Mouse (Mus musculus) embryonic facial prominence, embryonic 14.5 days (tissue): ENCODE data around the gene Tax1bp1. TPM values are rescaled to one million over a fixed set of nuclear protein-coding genes. Genes with fewer than 3 reads are reported as not detected.

Experiments
- ATAC-seq: fragments of 200-750 bp; cut with Nextera tagmentation; 2 replicates; pipeline ENCODE4 v1.8.0; 2017; ENCODE audit warnings: low read depth, moderate number of reproducible peaks, moderate TSS enrichment
- DNase-seq: peaks from one replicate; pipeline ENCODE4 v3.0.0-alpha.2; 2015; ENCODE audit warnings: low spot score
- H3K27ac ChIP-seq: fragments of 300-500 bp; sonication (generic); replicated peaks from 2 replicates; pipeline ENCODE4 v1.5.1; 2014; ENCODE audit warnings: low read depth, mild to moderate bottlenecking, low read length, moderate library complexity
- H3K27me3 ChIP-seq: fragments of 300-500 bp; sonication (generic); replicated peaks from 2 replicates; pipeline ENCODE4 v1.6.1; 2014; ENCODE audit warnings: low read length; ENCODE audit not compliant: control insufficient read depth, insufficient read depth
- H3K36me3 ChIP-seq: fragments of 300-500 bp; sonication (generic); 2 replicates; pipeline ENCODE4 v1.6.1; 2014; ENCODE audit warnings: low read length, mixed read lengths; ENCODE audit not compliant: control insufficient read depth, insufficient read depth
- H3K4me1 ChIP-seq: fragments of 300-500 bp; sonication (generic); 2 replicates; pipeline ENCODE4 v1.6.1; 2014; ENCODE audit warnings: antibody characterized with exemption, low read length; ENCODE audit not compliant: control insufficient read depth, insufficient read depth
- H3K4me2 ChIP-seq: fragments of 300-500 bp; sonication (generic); 2 replicates; pipeline ENCODE4 v1.6.1; 2014; ENCODE audit warnings: low read depth, mild to moderate bottlenecking, low read length, moderate library complexity, mixed read lengths
- H3K4me3 ChIP-seq: fragments of 300-500 bp; sonication (generic); 2 replicates; pipeline ENCODE4 v1.5.1; 2014; ENCODE audit warnings: low read depth, mild to moderate bottlenecking, low read length
- H3K9ac ChIP-seq: fragments of 300-500 bp; sonication (generic); 2 replicates; pipeline ENCODE4 v1.6.1; 2014; ENCODE audit warnings: low read depth, mild to moderate bottlenecking, low read length, moderate library complexity, mixed read lengths
- H3K9me3 ChIP-seq: fragments of 300-500 bp; sonication (generic); 2 replicates; pipeline ENCODE4 v1.6.1; 2016; ENCODE audit warnings: low read length; ENCODE audit not compliant: control insufficient read depth
- WGBS: fragments of 180-500 bp; shearing (Covaris S2); extraction: QIAGEN DNeasy Blood & Tissue Kit; methylation state at CpG from one replicate; pipeline ENCODE4 v1.1.7; 2014; 5-methylcytosine and 5-hydroxymethylcytosine counted together
- polyA plus RNA-seq: library from polyadenylated mRNA; unstranded; fragments of >200 nt; fragmentation: Nextera tagmentation; extraction: Ambion mirVana; gene quantifications from 2 replicates; pipeline ENCODE4 v1.2.1, GENCODE M21; 2014

The Tax1bp1 gene
- polyA plus RNA-seq, 1 experiment from 2014 or later: 141 TPM

DNA sequence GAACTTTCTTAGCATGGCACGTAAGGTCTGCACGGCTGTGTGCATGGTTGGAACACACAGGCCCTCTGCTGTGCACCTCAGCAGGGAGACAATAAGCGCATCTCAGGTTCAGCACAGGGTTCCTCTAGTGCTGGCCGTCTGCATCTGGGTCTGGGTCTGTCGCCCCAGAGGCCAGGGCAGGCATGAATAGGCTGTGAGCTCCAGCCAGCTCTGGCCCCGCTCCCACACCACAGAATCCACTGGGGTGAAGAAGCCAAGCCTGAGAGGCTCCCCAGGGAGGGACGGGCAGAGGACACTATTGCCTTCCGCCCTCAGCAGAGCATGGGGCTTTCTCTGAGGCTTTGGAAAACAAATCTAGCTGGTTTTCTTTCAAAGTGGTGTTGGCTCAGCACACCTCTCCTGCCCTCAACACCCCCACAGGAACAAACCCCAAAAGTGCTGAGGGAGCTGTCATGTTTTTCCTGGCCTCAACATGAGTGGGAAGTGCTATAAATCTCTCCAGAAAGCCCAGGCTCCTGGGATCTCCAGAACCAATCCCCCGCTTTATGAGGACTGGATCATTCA is 82.6 kb downstream of the Tax1bp1 start:
- DNase-seq (no peak), ATAC-seq (peak; percentile 27; the same call in 1 of the 2 replicates)
- 57% methylated on average over 9 of the region's 9 CpGs for WGBS
- peaks cover 45% of the 10 kb centered on the region for H3K4me1 ChIP-seq
- H3K27ac ChIP-seq: peak overlapping the region; percentile 86
- no peak overlapping the region for H3K9ac ChIP-seq
- 0 out of 2 replicates have a peak, but pooled peaks cover 6% of the 10 kb centered on the region for H3K9me3 ChIP-seq
- H3K27me3 ChIP-seq: no peaks in the 10 kb centered on the region
- 0 out of 2 replicates have a peak overlapping the region, but pooled peaks have one; percentile 10 for H3K4me2 ChIP-seq
- H3K4me3 ChIP-seq: no peak overlapping the region
- no peaks in the 10 kb centered on the region for H3K36me3 ChIP-seq

DNA sequence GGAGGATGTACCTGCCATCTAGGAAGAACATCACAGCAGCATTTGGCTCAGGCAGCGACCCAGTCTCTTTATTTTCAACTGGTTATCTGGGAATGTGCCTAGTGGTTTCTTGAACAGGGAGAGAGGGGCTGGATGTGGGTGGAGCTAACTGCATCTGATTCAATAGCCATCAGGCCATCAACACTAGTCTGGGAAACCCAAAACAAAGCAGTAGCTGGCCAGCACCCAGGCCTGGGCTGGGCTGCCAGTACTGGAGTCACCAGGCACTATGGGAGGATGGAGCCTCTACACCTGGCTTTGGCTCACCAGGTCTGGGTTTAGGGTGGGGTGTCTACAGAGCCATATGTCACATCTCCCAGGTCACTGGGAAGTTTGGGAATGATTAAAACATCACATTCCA is 83.2 kb downstream of the Tax1bp1 start:
- no peak for ATAC-seq
- Histone ChIP-seq H3K4me2 (no peak overlapping the region), H3K27me3 (no peaks in the 10 kb centered on the region), H3K27ac (peak overlapping the region; percentile 86), H3K36me3 (no peaks in the 10 kb centered on the region), H3K4me3 (no peak overlapping the region), H3K9me3 (0 out of 2 replicates have a peak, but pooled peaks cover 6% of the 10 kb centered on the region), H3K4me1 (peaks cover 50% of the 10 kb centered on the region), H3K9ac (no peak overlapping the region)
- DNase-seq: no peak
- WGBS: 72% methylated on average over 1 of the region's 1 CpGs

DNA sequence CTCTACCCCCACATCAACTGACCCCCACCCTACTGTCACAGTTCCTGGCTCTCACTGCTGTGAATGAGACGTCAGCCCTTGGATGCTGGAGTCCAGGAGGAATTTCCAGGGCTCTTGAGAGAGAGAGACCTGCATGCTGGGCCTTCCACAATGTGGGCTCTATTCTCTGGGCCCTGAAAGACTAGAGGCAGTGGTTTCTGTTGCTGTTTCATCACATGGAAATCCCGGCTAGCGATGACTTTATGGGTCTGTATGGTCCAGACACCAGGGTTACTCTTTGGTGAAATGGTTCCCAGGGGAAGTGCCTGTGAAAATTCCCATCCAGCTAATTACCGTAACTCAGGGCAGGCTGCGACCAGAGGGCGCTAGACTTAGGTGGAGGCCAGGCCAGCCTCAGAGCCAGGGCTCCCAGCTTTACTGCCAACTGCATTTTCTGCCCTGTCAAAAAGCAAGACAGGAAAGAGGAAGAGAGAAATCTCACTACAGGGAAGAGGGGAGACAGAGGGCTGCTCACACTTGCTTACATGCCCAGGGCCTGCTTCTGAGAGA is 83.8 kb downstream of the Tax1bp1 start:
- no peak for DNase-seq
- 36% methylated on average over 6 of the region's 6 CpGs for WGBS
- H3K27ac ChIP-seq: peak overlapping the region; percentile 86
- ATAC-seq: no peak
- no peaks in the 10 kb centered on the region for H3K36me3 ChIP-seq
- peaks cover 56% of the 10 kb centered on the region for H3K4me1 ChIP-seq
- H3K9me3 ChIP-seq: 0 out of 2 replicates have a peak, but pooled peaks cover 6% of the 10 kb centered on the region
- H3K4me3 ChIP-seq: no peak overlapping the region
- H3K9ac ChIP-seq: no peak overlapping the region
- H3K27me3 ChIP-seq: no peaks in the 10 kb centered on the region
- H3K4me2 ChIP-seq: no peak overlapping the region

DNA sequence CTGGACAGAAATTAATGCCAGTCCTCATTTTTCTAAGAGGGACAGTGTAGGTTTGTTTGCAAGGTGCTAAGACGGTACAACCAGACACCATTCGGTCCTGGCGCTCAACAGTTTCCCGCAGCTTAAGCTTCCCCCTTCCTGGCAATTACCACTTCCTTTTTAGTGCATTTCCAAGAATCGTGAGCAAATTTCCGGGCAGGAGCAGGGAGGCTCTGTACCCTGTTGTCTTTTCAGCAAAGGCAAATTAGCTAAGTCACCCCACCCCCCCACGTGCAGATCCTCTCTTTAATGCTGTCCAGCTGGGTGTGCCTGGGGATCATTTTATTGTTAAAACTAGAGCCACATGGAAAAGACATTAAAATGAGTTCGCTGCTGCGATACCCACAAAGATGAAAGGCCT is 88.7 kb downstream of the Tax1bp1 start:
- DNase-seq (peak; percentile 57), ATAC-seq (peak; percentile 60; the same call in 1 of the 2 replicates)
- peak overlapping the region; percentile 11; the same call in 1 of the 2 replicates for H3K4me2 ChIP-seq
- H3K27ac ChIP-seq: peak overlapping the region; percentile 53
- 30% methylated on average over 9 of the region's 9 CpGs for WGBS
- H3K27me3 ChIP-seq: no peaks in the 10 kb centered on the region
- H3K36me3 ChIP-seq: no peaks in the 10 kb centered on the region
- H3K4me3 ChIP-seq: no peak overlapping the region
- no peak overlapping the region for H3K9ac ChIP-seq
- peaks cover 24% of the 10 kb centered on the region for H3K4me1 ChIP-seq
- H3K9me3 ChIP-seq: 0 out of 2 replicates have a peak, but pooled peaks cover 6% of the 10 kb centered on the region

DNA sequence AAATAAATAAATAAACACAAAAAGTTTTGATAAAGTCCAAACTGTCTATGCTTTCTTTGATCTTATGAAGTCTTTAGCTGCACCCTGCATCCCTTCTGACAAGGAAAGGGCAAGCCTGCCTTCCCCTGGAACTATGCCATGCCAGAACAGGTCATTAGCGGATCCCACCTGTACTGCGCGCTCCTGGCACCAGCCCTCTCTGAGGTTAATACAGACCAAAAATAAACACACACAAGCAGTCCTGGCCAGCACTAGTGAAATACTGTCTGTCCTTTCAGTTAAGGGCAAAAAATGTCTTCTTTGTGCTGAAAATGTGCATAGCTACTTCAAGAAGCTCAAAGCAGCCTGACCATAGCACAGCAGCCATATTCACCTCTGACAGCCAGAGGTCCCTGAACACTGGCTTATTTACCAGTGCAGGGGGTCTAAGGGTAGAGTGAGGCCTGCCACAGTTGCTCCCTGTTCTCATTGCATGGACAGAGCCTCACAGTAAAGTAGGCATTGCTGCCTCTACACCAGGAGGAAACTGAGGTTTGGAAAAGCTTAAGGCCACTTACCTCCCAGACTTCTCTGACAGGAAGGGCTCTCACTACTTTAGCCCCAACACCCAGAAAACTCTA is 91.8 kb downstream of the Tax1bp1 start:
- H3K4me1 ChIP-seq: peaks cover 16% of the 10 kb centered on the region
- H3K4me2 ChIP-seq: no peak overlapping the region
- H3K9ac ChIP-seq: no peak overlapping the region
- H3K9me3 ChIP-seq: no peaks in the 10 kb centered on the region
- no peaks in the 10 kb centered on the region for H3K27me3 ChIP-seq
- no peaks in the 10 kb centered on the region for H3K36me3 ChIP-seq
- DNase-seq: no peak
- WGBS: 71% methylated on average over 3 of the region's 3 CpGs
- ATAC-seq: no peak
- no peak overlapping the region for H3K4me3 ChIP-seq
- peak overlapping the region; percentile 33; the same call in 1 of the 2 replicates for H3K27ac ChIP-seq

Other genes starting within 250 kb of the Tax1bp1 start
- 62.1 and 65.4 TPM in 2 replicates for gene Hibadh, start 73.3 kb upstream of the Tax1bp1 start, polyA plus RNA-seq